Mouse (Mus musculus): ENCODE measurements around the gene Ice1.

GRCm38 (mm10) chr13:70586969-70587368 is 50.5 kb downstream of the Ice1 start:
- TF ChIP-seq CTCF (IDR thresholded peaks at IDR 0.05; ENCODE audit: control insufficient read depth, insufficient read depth, insufficient read length) (no peak), MYOG (IDR thresholded peaks at IDR 0.05; ENCODE audit: control insufficient read depth, extremely low read depth, insufficient read length) (no peak), USF1 (IDR thresholded peaks at IDR 0.05; ENCODE audit: low read depth) (no peak), MAX (IDR thresholded peaks at IDR 0.05) (no peak)

Data from C2C12 (cell line).